Mouse (Mus musculus) hematopoietic stem cell, adult 5-6 weeks (primary cell): ENCODE results near the gene Dnah11. TPM values are rescaled to one million over a fixed set of nuclear protein-coding genes. Genes with fewer than 3 reads are reported as not detected.

Source experiments
- ATAC-seq, 2 experiments: fragments of 125-278 bp in 1 of 2; replicated peaks in 1 of 2; 2 replicates each; pipeline ENCODE4 v1.8.0; 2016 to 2017; ENCODE audit warnings: inconsistent platforms in 2 of 2, mild to moderate bottlenecking in 2 of 2, moderate number of reproducible peaks in 2 of 2, low read depth in 1 of 2, moderate TSS enrichment in 1 of 2; ENCODE audit not compliant: low FRiP score in 2 of 2, poor library complexity in 2 of 2, severe bottlenecking in 2 of 2, insufficient read depth in 1 of 2, low TSS enrichment in 1 of 2
- total RNA-seq: library from RNA; stranded (forward); fragments of 172-1452, 232-1000 nt; gene quantifications from 2 replicates; pipeline ENCODE4 v1.2.3, GENCODE M21; 2017

Gene Dnah11
- total RNA-seq, 1 experiment from 2014 or later: 0.45 TPM

DNA sequence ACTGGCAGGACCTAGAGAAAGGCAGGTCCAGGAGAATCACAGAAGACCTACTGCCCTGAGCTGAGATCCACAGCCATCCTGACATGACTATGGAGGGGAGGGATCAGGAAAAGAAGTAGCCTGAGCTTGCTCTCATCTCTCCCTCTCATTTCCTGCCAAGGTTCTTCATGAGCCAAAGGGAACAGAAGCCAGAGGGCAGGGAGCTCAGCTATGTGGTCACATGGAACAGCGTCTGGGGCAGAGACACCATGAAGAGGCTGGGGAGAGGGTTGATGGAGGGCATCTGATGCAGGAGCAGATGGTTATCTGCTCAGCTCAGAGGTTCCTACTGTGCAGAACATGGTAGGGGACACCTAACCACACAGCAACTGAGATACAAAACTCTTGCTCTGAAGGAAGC lies 163.9 kb downstream of the Dnah11 start:
- ATAC-seq: no peak

DNA sequence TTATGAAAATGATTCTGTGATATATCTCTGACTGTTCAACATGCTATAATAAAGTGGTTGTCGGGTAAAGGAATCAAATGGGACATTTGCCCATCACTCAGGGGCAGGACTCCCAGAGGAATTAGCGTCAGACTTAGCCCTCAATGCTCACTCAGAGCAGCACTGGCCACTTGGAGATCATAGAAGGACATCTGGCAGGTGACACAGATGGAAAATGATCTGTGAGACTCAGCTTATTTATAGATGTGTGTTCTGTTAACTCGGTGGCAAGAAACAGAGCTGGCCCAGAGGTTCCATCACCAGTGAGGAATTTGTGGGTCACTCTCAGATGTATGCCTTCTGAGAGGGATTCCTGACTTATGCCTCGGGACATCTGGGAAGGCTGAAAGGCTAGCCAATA lies 173.1 kb downstream of the Dnah11 start:
- no peak for ATAC-seq

DNA sequence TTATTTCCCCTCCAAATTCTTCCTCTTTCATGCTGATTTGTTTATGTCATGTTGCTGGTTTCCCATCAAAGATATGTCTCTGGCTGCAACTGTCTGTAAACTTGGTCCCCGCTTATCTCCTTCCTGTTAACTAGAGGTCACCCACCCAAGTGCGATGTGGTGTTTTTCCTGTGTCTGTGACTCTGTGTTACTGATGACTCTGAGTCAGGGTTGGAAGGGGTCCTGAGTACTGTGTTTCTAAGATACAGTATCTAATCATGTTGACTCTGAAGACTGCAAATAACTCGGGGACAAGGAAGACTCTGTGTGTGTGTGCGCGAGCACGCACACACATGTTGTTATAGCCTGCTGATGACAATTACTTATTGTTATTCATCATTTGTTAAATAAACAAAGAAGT lies 179.9 kb downstream of the Dnah11 start:
- no peak for ATAC-seq

DNA sequence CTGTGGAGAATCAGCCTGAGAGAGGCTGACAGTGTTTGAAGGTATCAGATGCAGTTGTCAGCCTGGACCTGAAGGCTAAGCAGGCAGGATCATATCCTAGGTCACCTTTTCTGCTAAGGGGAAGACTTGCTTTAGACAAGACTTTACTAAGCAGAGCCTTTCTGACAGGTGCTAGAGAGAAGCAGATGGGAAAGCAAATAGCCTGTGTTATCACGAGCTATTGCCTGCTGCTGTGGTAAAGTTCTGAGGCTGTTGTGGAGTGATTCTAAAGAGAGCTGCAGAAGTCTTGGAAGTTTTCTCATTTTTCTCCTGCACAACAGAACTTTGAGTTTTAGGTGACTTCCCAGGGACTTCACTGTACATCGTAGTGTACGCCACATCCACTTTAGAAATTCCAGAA lies 185.0 kb downstream of the Dnah11 start:
- ATAC-seq: no peak

DNA sequence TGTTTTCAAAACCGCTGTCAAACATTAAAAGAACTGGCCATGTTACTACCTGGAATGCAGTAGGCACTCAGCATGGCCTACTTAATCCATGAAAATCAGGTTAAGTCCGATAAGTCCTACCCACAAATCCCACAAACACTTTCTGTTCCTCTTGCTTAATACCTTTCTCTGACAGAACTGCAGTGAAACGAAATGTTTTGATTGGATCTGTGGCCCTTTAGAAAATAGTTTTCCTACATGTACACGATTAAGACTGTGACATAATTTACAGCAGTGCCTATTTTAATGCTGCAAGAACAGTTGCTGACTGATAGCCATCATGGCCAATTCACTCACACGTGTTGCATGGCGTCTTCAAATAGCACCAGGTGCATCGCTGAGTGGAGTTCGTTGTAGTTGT lies 186.9 kb downstream of the Dnah11 start:
- no peak for ATAC-seq

DNA sequence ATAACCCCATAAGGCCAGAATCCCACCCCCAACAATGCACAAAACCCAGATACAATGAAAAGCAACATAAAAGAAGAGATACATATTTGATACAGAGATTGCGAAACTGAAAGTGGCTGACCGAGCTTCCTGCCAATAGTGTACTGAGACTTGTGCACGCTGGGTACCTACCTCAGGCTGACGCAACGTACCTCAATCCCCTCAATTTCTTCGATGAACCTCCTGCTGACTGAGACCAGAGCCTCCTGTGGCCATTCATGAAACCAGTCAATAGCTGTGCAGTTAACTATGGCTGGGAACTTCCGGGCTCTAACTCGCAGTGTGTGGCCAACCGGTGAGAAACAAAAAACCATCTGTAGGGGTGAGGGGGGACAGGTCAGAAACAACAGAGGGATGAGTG lies 203.9 kb downstream of the Dnah11 start:
- peak; percentile 65 to 69; a peak in 3 of 4 replicates for ATAC-seq

DNA sequence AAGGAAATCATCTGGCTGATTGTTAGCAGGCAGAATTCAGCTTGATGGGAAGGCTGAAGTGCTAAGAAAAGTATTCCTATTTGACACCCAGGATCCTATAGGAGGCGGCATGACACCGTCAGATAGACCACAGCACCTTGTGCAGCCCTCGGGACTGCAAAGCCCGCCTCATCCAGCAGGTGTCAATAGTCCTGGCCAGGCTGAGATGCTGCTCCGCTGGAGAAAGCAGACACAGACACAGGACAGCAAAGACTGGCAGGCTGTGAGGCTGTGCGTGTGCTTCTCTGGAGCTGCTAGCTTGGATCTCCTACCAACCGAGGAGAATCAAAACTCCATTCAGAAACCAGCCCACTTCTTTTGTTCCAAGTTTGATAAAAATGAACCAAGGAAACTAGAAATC lies 205.3 kb downstream of the Dnah11 start:
- ATAC-seq: peak; percentile 98 to 100

DNA sequence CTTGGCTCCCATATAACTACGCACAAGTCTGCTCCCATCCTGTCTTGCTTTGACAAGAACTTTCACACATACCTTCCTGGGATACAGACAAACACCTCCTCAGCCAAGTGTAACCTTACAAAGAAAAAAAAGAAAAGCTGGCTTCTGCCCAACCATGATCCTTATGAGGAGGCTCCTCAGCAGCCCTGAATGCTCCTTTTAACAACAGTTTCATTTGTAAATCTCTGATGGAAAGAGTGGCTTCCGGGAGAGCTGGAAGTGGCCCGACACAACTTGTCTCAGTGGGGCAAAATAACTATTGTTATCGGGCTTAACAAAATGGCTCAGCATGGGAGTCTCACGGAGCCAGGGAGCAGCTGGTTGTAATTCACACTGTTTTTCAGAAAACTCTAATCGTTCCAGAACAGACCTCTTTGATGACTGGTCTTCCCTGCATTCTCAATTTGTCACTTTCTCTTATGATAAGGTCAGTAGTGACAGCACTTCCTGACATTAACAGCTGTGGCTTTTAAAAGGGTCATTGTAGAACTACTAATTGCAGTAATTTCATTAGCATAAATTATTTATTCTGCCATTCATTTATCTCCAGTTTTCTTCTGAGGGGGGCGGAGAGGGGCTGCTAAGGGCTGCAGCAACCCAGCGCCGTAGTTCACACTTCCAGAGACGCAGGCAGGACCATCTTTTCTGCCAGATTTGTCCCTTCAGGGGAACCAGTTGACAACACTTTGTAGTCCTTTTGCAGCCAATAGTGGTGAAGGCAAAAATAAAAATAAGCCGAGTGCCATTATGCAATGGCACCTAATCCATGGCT lies 209.6 kb downstream of the Dnah11 start:
- no peak for ATAC-seq

DNA sequence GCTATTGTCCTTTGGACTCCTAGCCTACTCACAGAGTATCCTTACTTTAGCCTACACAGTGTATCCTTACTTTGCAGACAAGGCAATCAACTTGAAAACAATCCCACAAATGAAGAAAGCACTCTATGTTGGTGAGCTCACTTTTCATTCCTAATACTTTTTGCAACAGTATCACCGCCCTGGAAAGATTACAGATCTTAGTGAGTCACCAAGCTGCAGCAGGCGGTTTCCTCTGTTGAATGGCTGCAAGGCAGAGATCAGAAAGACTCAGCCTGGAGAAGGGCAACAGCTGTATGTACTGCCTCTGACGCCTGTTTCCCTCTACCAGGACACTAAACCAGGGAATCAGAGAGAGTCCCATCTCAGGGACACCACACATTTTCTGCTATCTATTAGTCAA lies 218.5 kb downstream of the Dnah11 start:
- ATAC-seq: no peak

DNA sequence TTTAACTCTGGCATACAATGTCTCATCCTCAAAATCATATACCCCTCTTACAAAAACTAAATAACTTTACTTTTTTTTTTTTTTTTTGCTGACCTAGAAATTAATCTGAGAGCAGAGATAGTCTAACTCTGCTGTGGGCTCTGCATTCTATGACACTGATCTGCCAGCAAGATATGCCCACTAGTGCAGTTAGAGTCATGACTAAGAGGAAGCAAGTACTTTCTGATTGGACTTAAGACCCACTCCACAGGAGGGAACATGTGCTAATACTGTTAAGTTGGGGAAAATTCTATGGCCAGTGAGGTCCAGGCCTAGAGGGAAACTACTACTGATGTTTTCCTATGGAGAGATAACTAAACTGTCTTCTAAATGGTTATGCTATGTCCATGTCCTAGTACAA lies 225.1 kb downstream of the Dnah11 start:
- no peak for ATAC-seq

DNA sequence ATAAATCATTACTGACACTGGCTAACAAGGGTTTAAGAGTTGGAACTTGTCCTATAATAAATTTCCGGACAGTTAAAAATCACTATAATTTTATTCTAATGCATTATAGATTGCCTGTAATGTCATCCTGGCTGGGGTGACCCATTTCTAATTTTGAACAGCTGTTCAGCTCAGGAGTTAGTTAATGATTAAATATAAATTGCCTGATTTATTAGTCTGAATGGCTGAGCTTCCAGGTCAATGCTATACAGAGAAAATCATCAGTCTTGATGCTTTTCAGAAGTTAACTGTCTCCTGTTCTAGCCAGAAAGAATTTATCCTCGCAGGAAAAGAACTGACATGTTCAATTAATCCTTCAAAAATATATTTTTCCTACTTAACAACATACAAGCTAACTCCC lies 236.1 kb downstream of the Dnah11 start:
- no peak for ATAC-seq

DNA sequence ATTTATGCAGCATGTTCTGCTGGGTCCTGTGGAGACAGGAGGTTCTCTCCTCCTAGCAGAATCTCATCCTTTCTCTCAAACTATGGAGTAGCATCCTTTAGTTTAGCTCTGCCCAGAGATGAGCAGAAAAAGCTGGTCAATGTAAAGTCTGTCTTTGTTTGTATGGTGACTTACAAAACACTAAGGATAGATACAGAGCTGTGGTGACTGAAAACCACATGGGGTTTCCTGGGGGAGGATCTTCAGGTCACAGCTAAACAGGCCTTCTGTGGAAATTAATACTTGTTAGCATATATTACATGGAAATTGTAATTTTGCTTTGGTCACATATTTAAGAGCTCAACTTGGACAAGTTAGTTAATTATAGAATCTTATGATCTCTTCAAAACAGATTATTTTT lies 239.6 kb downstream of the Dnah11 start:
- ATAC-seq: no peak

DNA sequence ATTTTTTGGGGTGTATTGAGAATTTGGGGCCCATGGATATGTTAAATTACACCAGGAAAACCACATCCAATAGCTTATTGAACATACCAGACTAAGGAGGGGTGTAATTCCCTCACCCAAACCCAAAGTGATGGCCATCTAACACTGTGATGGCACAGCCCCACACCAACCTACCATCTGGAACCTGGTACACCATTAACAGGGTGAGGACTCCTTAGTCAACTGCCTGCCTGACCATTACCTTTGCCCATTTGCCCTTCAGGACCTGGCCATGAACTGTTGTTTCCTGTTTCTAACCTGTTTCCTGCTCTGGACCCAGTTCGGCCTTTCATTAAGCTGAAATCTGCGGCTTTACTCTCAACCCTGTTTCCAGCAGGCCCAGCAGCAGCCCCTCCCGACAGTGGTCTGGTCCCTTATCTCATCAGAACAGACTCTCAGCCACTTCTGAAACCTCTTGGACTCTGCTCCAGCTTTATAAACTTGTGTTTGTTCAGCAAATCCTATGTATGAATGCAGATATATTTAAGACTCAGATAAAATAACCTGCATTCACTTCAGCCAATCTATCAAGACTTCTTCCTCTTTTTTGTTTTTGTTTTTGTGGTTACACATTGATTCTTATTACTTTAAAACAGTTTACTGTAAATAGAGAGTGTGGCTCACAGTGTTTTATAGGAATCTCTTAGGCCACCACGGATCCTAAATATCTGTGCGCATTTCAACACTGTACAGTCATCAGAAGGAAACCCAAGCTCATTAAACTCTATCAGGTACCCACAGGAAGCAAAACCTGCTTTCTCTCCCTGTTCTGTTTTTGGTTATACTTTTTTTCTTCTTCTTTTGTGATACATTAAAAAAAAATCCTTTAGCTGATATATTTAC lies 251.8 kb downstream of the Dnah11 start:
- peak; percentile 92 to 94 for ATAC-seq

DNA sequence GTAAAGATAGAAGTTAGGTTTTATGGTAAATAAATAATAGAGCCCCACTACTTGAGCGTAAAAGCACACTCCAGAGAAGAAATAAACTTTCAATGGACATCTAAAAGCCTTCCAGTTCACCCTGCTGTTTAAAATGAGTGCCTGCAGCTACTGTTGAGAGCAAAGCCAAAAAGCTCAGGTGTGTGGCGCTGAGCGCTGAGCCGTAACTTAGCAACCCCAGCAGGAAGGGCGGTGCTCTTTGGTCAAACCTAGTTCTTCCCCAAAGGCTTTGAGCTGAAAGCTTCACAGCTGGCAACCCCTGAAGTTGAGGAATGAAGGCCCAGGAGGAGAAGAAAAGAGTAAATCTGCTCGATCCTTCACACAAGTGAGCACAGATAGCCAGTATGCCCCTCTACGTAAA lies 256.9 kb downstream of the Dnah11 start:
- ATAC-seq: peak in 1 of 2 experiments; percentile 17; a peak in 1 of 4 replicates

DNA sequence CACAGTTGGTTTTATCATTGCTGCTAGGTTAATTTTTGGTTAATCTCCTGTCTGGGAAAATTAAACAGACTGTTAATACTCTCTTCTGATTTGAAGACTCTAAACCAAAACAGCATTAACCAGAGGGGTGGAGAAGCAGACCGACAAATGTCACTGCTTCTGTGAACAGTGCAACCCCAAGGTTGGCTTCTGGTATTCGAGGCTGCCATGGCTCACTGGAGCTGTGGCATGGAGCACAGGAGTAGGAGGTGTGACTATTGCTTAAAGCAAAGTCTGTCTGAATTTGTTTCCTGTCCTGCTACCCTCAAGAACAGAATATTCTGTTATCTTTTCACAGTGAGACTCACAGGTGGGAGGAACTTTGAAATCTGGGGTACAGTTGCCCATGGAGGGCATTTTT lies 260.6 kb downstream of the Dnah11 start:
- no peak for ATAC-seq

DNA sequence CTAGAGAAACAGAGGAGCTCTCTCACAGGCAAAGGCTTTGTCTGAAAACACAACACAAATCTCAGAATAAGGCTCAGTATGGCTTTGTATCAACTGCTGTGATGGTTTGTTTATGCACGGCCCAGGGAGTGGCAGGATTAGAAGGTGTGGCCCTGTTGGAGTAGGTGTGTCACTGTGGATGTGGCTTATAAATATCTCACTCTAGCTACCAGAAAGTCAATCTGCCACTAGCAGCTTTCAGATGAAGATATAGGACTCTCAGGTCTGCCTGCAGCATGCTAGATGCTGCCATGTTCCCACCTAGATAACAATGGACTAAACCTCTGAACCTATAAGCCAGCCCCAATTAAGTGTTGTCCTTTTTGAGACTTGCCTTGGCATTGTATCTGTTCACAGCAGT lies 266.8 kb downstream of the Dnah11 start:
- ATAC-seq: no peak

DNA sequence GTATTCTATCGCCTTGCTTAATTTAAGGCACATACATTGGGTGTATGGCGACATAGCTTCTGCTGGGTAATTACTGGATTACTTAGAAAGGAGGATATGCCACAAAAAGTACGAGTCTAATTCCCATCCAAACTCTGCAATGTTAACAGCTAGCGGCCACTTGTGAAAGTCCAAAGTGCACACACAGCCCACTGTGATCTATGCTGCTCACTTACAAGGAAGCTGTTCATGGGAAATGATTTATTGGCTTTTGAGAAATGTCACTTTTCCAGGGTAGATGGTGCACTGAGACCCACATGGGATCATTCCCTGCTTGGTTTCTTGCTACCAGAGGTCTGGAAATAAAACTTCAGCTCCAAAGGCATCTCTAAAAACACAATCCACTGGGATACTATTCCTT lies 269.1 kb downstream of the Dnah11 start:
- no peak for ATAC-seq

DNA sequence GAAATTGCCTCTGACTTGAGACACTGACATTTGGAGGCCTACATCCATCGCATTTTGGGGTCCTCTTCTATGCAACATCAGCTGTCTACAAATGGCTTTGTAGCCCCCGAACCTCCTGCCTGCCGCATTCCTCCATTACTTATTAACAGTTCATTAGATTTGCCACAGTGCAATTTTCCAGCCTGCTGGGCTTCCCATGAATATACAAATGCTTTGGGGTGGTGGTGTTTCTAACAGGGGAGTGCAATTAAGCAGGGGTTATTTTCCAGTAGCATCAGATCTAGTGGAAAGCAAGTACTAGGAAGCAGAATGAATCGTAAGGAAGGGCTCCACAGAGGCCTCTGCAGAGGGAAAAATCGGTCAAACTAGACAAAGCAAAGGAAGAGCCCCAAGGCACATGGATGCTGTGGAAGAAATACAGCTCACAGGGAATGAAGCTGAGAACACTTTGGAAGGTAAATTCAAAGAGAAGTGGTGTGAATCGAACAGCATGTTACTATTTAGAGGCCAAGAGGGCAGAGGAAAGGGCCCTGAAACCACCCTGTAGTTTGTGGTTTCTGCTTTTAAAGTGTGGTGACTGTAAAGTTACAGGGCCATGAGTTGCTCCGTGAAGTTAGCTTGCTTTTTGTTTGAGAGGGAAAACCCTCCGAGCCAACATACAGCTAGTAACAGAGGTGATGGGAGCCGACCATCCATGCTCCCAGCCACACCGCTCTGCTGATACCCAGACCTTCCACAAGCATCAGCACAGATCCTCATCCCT lies 282.8 kb downstream of the Dnah11 start:
- ATAC-seq: peak; percentile 64 to 83
